Mouse (Mus musculus) heart, embryonic 11.5 days (tissue): ENCODE data around the gene Olfr64. TPM values are rescaled to one million over a fixed set of nuclear protein-coding genes. Genes with fewer than 3 reads are reported as not detected.

Experiments
- ATAC-seq: fragments of 200-750 bp; cut with Nextera tagmentation; replicated peaks from 2 replicates; pipeline ENCODE4 v1.8.0; 2017; ENCODE audit warnings: moderate library complexity; ENCODE audit not compliant: insufficient number of reproducible peaks, low FRiP score, low TSS enrichment
- H3K27ac ChIP-seq: fragments of 300-500 bp; sonication (generic); 2 replicates; pipeline ENCODE4 v1.5.1; 2014; ENCODE audit warnings: mild to moderate bottlenecking, low read depth, low read length
- H3K27me3 ChIP-seq: fragments of 300-500 bp; sonication (generic); 2 replicates; pipeline ENCODE4 v1.6.1; 2014; ENCODE audit warnings: mild to moderate bottlenecking, low read length, mixed read lengths; ENCODE audit not compliant: control insufficient read depth, insufficient read depth
- H3K36me3 ChIP-seq: fragments of 300-500 bp; sonication (generic); 2 replicates; pipeline ENCODE4 v1.6.1; 2014; ENCODE audit warnings: mild to moderate bottlenecking, low read length, moderate library complexity, mixed read lengths; ENCODE audit not compliant: control insufficient read depth, insufficient read depth
- H3K4me1 ChIP-seq: fragments of 300-500 bp; sonication (generic); 2 replicates; pipeline ENCODE4 v1.6.1; 2014; ENCODE audit warnings: low read length; ENCODE audit not compliant: control insufficient read depth, insufficient read depth
- H3K4me2 ChIP-seq: fragments of 300-500 bp; sonication (generic); 2 replicates; pipeline ENCODE4 v1.6.1; 2014; ENCODE audit warnings: mild to moderate bottlenecking, moderate library complexity
- H3K4me3 ChIP-seq: fragments of 300-500 bp; sonication (generic); 2 replicates; pipeline ENCODE4 v1.5.1; 2014; ENCODE audit warnings: low read depth, low read length
- H3K9ac ChIP-seq: fragments of 300-500 bp; sonication (generic); 2 replicates; pipeline ENCODE4 v1.6.1; 2014; ENCODE audit warnings: mild to moderate bottlenecking, low read depth, low read length, moderate library complexity
- H3K9me3 ChIP-seq: fragments of 300-500 bp; sonication (generic); replicated peaks from 2 replicates; pipeline ENCODE4 v1.6.1; 2016; ENCODE audit warnings: low read length; ENCODE audit not compliant: control insufficient read depth
- WGBS: fragments of 180-500 bp; shearing (Covaris S2); extraction: QIAGEN DNeasy Blood & Tissue Kit; methylation state at CpG from one replicate; pipeline ENCODE4 v1.1.7; 2014; ENCODE audit not compliant: insufficient replicate concordance; 5-methylcytosine and 5-hydroxymethylcytosine counted together
- polyA plus RNA-seq: library from polyadenylated mRNA; unstranded; fragments of >200 nt; fragmentation: Nextera tagmentation; extraction: Ambion mirVana; gene quantifications from 2 replicates; pipeline ENCODE4 v1.2.1, GENCODE M21; 2014

The Olfr64 gene
- polyA plus RNA-seq, result not detected in 2 replicates

DNA sequence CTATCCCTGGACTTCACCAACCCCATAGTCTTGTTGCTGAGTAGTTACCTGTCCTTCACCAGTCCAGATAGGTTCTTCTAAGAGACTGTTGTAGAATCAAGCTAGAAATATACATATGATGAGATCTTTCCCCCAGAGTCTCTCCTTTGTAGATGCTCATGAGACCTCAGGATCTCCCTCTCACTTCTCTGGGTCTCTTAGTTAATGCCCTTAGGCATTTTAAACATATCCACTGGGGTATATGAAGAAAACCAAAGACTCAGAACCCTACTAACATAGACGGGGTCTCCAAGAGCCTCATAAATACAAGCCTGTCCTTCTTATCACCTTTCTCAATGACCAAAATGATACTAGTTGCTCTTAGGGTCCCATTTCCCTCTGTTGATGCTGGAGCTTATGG lies at the start of gene Olfr64:
Olfr64 (minus strand) TSS at position 101 of the 400 bp plus-strand sequence.
- Histone ChIP-seq H3K4me1 (no peaks in the 10 kb centered on the region), H3K27ac (no peak within 1 kb of the TSS), H3K4me2 (no peak within 1 kb of the TSS), H3K9me3 (no peaks in the 10 kb centered on the region), H3K9ac (no peak within 1 kb of the TSS), H3K4me3 (no peak within 1 kb of the TSS), H3K27me3 (no peaks in the 10 kb centered on the region), H3K36me3 (no peaks in the 10 kb centered on the region)
- WGBS, result 66% methylated on average over 1 of the region's 1 CpGs
- ATAC-seq, result no peak

DNA sequence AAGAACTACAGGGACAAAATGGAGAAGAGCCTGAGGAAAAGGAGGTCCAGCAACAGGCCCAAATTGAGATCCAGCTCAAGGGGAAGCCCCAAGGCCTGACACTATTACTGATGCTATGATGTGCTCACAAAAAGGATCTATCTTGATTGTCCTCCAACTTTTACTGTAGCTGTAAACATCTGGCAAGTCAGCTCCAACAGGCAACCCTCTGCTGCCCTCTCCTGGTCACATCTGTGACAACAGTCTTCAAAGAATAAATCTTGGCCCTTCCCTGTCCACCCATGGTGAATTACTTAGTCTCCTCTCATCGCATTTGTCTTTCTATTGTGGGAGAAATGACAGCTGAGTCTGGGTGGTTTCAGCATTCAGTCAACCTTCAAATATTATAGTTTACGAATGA lies 48.4 kb upstream of the Olfr64 start:
- Histone ChIP-seq H3K9me3 (no peaks in the 10 kb centered on the region), H3K4me1 (no peaks in the 10 kb centered on the region), H3K4me2 (no peak overlapping the region), H3K9ac (no peak overlapping the region), H3K27me3 (no peaks in the 10 kb centered on the region), H3K27ac (no peak overlapping the region), H3K4me3 (no peak overlapping the region), H3K36me3 (no peaks in the 10 kb centered on the region)
- WGBS, result 26% methylated on average over 2 of the region's 2 CpGs
- ATAC-seq, result no peak

DNA sequence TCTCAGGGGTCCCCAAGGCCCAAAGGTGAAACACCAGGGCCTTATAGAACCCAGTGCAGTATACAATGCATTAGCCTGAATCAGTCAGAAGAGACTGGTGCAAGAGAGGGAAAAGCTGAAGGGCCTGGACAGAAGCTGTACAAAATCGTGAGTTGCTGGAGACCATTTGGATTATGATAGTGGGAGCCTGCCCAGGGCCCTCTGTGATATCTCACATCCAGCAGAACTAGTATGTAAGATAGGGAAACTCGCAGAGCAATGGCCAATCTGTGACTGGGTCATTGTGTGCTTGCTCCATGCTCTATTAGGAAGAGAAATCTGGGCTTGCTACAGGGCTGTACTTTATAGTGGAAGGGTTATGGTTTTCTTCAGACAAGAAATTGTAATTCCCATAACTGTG lies 40.0 kb upstream of the Olfr64 start, which contains the start of gene Olfr632:
Olfr632 (plus strand) TSS at position 84 of the 400 bp plus-strand sequence.
- no peak within 1 kb of the TSS for H3K4me2 ChIP-seq
- H3K4me1 ChIP-seq, result no peaks in the 10 kb centered on the region
- no peaks in the 10 kb centered on the region for H3K36me3 ChIP-seq
- H3K4me3 ChIP-seq, result no peak within 1 kb of the TSS
- 55% methylated on average over 2 of the region's 2 CpGs for WGBS
- no peak for ATAC-seq
- no peaks in the 10 kb centered on the region for H3K27me3 ChIP-seq
- no peak within 1 kb of the TSS for H3K27ac ChIP-seq
- no peak within 1 kb of the TSS for H3K9ac ChIP-seq
- no peaks in the 10 kb centered on the region for H3K9me3 ChIP-seq

DNA sequence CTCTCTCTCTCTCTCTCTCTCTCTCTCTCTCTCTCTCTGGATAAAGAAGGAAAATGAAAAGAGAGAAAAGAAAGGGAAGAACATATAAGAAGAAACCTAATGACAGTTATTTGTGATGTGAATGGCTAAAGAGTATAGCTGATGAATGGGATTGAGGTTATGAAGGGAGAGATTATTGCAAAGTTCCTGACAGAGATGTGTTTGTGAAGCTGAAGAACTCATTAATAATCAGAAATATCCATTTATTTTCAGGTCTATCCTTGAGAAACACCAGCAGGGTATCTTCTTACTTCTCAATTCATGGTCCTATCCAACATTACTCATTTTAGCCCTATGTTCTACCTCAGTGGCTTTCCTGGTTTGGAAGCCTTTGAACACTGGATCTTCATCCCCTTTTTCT lies 34.2 kb upstream of the Olfr64 start, which contains the start of gene Olfr631:
Olfr631 (plus strand) TSS at position 301 of the 400 bp plus-strand sequence.
- ATAC-seq, result no peak
- no peak within 1 kb of the TSS for H3K9ac ChIP-seq

DNA sequence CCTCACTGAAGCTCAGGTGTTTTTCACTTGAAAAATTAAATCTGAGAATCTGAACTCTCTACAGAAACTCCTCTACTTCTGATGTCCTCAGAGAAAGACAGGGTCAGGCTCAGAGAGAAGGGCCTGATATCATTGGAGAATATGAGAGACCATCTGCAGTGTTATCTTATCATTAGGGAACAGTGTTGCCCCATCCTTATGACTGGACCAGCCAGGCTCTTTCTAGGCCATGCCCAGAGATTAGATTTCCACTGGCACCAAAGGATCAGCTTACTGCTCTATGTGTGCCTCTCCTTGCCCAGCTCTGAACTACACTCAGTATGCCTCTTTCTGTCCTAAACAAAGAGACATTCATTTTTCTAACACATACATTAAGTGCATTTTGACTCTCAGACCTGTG lies 21.1 kb upstream of the Olfr64 start:
- Histone ChIP-seq H3K27ac (no peak overlapping the region), H3K27me3 (0 out of 2 replicates have a peak, but pooled peaks cover 4% of the 10 kb centered on the region), H3K4me3 (no peak overlapping the region), H3K9me3 (no peaks in the 10 kb centered on the region), H3K9ac (no peak overlapping the region), H3K36me3 (no peaks in the 10 kb centered on the region), H3K4me2 (no peak overlapping the region), H3K4me1 (peaks cover 5% of the 10 kb centered on the region)
- peak; percentile 88 for ATAC-seq

More for the DNA sequence above, 34.2 kb upstream of the Olfr64 start, which contains the start of gene Olfr631:
- Histone ChIP-seq H3K27me3 (no peaks in the 10 kb centered on the region), H3K4me3 (no peak within 1 kb of the TSS), H3K36me3 (no peaks in the 10 kb centered on the region), H3K27ac (no peak within 1 kb of the TSS), H3K4me2 (no peak within 1 kb of the TSS), H3K4me1 (no peaks in the 10 kb centered on the region), H3K9me3 (no peaks in the 10 kb centered on the region)

DNA sequence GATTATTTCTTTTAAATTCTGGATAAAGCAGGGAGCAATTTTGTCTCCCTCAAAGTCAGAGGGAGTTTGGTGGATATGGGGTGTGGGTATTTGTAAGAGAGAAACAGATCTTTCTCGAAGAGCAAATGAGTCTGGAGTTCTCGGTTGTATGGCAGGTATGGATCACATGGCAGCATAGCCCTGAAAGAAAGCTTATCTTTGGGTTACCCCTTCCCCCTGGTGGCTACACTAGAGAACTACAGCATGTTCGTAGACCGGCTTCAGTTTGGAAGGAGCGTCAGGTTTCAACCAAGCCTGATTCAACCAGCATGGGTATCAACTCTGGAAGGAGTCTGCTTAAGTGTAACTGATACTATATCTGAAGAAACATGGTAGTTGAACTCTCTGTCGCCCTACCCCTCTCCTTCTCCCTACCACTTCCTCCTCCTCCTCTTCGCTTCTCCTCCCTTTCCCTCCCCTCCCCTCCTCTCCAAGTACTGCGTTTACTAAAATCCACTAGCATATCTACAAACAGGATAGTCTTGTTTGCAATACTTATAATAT lies 18.8 kb upstream of the Olfr64 start:
- H3K9ac ChIP-seq, result no peak overlapping the region
- WGBS, result 37% methylated on average over 8 of the region's 8 CpGs
- H3K9me3 ChIP-seq, result no peaks in the 10 kb centered on the region
- peaks cover 12% of the 10 kb centered on the region for H3K4me1 ChIP-seq
- no peak overlapping the region for H3K4me2 ChIP-seq
- H3K36me3 ChIP-seq, result no peaks in the 10 kb centered on the region
- no peak overlapping the region for H3K4me3 ChIP-seq
- H3K27ac ChIP-seq, result no peak overlapping the region
- ATAC-seq, result no peak
- 0 out of 2 replicates have a peak, but pooled peaks cover 4% of the 10 kb centered on the region for H3K27me3 ChIP-seq

DNA sequence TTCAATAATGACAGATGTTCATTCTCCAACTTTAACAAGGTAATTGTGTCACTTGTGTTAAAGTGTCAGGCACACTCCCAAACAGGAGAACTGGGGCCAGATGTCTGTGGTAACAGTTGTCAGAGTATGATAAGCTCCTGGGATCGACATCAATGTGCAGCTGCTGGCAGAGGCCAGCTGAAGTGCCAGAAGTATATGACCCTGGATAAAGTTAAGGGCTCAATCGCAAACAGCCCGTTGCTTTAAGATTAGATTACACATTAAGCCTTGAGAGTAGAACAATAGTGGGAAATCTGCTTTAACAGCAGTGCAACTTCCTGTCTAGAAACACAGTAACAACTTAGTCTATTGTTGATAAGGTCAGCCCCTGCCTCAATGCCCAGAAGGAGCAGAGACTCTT lies 15.8 kb upstream of the Olfr64 start:
- peak; percentile 97 for ATAC-seq
- H3K4me1 ChIP-seq, result peaks cover 12% of the 10 kb centered on the region
- 5% methylated on average over 3 of the region's 3 CpGs for WGBS
- H3K36me3 ChIP-seq, result no peaks in the 10 kb centered on the region
- no peak overlapping the region for H3K9ac ChIP-seq
- 0 out of 2 replicates have a peak, but pooled peaks cover 4% of the 10 kb centered on the region for H3K27me3 ChIP-seq
- H3K4me3 ChIP-seq, result no peak overlapping the region
- no peaks in the 10 kb centered on the region for H3K9me3 ChIP-seq
- no peak overlapping the region for H3K4me2 ChIP-seq
- H3K27ac ChIP-seq, result peak overlapping the region; percentile 74

DNA sequence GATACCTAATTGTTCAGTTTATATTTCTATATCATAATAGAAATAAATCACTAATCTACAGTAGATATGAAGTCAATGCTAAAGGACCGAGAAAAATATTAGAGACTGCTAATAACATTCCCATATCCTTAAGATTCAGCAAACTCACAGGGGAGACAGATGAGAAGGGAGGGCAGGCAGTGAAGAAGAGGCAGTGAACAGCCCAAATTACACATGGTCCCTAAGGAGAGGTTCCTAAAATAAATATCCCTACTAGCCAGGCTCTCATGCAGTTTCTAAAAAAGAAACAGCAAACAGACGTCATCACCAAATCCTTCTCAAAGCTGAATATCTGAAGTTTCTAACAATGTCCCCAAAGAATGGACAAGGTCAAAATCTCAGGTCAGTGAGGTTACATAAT lies 8.9 kb upstream of the Olfr64 start, which contains the start of gene Olfr65:
Olfr65 (plus strand) TSS at position 301 of the 400 bp plus-strand sequence.
- Histone ChIP-seq H3K4me1 (no peaks in the 10 kb centered on the region), H3K27ac (no peak within 1 kb of the TSS), H3K9ac (no peak within 1 kb of the TSS), H3K36me3 (no peaks in the 10 kb centered on the region), H3K4me2 (no peak within 1 kb of the TSS), H3K27me3 (no peaks in the 10 kb centered on the region), H3K9me3 (no peaks in the 10 kb centered on the region), H3K4me3 (no peak within 1 kb of the TSS)
- ATAC-seq, result no peak
- WGBS, result 67% methylated on average over 2 of the region's 2 CpGs

DNA sequence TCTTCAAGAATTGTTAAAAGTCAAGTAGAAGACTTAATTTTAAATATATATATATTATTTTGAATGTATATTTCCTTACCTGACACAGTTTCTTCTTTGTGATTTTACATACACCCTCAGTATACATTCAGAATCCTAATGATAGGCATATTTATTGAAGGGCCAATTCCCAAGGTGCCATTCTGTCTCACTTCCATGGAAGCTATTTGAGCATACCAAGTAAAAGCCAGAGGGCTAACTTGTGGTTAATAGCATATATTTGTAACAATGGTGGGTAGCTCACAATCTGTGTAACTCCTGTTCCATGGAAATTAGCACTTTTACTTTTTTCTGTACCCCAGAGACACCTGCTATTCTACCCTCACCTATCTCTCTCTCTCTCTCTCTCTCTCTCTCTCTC lies 8.1 kb downstream of the Olfr64 start, which contains the start of gene Olfr66:
Olfr66 (minus strand) TSS at position 101 of the 400 bp plus-strand sequence.
- Histone ChIP-seq H3K9me3 (no peaks in the 10 kb centered on the region), H3K4me2 (no peak within 1 kb of the TSS), H3K27ac (no peak within 1 kb of the TSS), H3K4me3 (no peak within 1 kb of the TSS), H3K27me3 (no peaks in the 10 kb centered on the region), H3K36me3 (no peaks in the 10 kb centered on the region), H3K4me1 (no peaks in the 10 kb centered on the region), H3K9ac (no peak within 1 kb of the TSS)
- ATAC-seq, result no peak
